ENCODE assay signal across 8 mouse cellular contexts in the genomic region with DNA sequence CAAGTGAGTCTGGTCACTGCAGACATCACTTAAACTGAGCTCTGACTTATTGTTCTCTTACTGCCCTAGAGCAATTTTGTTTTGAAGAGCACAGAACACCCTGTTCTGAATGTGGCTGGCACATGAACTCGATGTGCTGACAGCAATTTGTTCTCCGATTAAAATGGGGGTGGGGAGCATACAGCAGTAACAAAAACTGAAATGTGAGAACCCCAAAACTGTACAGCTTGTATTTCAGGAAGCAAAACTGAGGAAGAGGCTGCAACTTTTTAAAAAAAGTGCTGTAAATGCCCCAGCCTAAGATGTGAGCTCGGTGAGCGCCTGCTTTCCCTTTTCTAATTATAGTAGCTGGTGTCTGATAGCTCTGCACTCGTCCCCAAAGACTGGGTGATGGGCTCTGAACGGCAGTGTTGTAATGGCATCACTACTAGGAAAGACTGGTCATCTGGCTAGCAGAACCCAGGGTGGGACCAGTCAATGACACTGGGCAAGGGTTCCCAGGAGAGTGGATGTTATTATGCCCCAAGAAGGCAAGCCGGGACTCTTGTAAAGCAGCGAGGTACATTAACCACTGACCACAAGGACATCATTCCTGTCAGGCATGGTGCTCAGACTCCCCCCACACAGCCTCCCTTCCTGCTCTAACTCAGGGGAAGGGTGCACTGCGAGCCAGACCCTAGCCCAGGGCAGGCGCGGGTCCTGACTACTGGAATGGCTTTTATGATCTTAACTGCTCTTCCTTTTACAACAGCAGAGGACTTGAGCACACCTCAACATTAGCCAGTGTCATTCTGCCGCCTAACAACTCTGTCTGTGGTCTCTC. TPM values are rescaled to one million over a fixed set of nuclear protein-coding genes. Genes with fewer than 3 reads are reported as not detected.
A peak's percentile ranks its signal among the peaks of the same experiment; 100 is the strongest.
DNase-seq lines count a peak whose midpoint lies in the region; ATAC-seq and TF ChIP-seq lines count a peak whose summit lies in the region.

No protein-coding gene starts in this region.

- H3K27ac ChIP-seq in midbrain, postnatal 0 days (ENCODE audit: low read depth, low read length) = no peak overlapping the region
- H3K27ac ChIP-seq in midbrain, embryonic 13.5 days = no peak overlapping the region
- peak overlapping the region; percentile 71 for H3K27ac ChIP-seq in small intestine, adult 2 months (ENCODE audit: insufficient read depth, low read depth, low read length)

- H3K4me3 ChIP-seq in midbrain, postnatal 0 days (ENCODE audit: low read depth, low read length) = no peak overlapping the region
- H3K4me3 ChIP-seq in midbrain, embryonic 13.5 days (replicated peaks) = no peak overlapping the region
- no peak overlapping the region for H3K4me3 ChIP-seq in small intestine, adult 2 months (ENCODE audit: low read depth, low read length)

- no peaks in the 10 kb centered on the region for H3K4me1 ChIP-seq in midbrain, postnatal 0 days (ENCODE audit: insufficient read depth, low read length)
- H3K4me1 ChIP-seq in midbrain, embryonic 13.5 days (replicated peaks) = 0 out of 2 replicates have a peak, but pooled peaks cover 4% of the 10 kb centered on the region
- H3K4me1 ChIP-seq in small intestine, adult 2 months (ENCODE audit: control insufficient read depth, insufficient read depth, insufficient read length, low read length) = peaks cover 2% of the 10 kb centered on the region; the same call in 1 of the 2 replicates

- H3K9ac ChIP-seq in midbrain, postnatal 0 days (replicated peaks; ENCODE audit: low read length, poor library complexity, severe bottlenecking) = no peak overlapping the region
- no peak overlapping the region for H3K9ac ChIP-seq in midbrain, embryonic 13.5 days (replicated peaks)

- no peak for TF ChIP-seq POLR2A in small intestine, adult 2 months (IDR thresholded peaks at IDR 0.05; ENCODE audit: low read depth, low read length)

- no peaks in the 10 kb centered on the region for H3K27me3 ChIP-seq in midbrain, postnatal 0 days (ENCODE audit: insufficient read depth, low read length)
- no peaks in the 10 kb centered on the region for H3K27me3 ChIP-seq in midbrain, embryonic 13.5 days
- no peaks in the 10 kb centered on the region for H3K27me3 ChIP-seq in small intestine, adult 2 months (ENCODE audit: control insufficient read depth, insufficient read depth, low read length)

- H3K9me3 ChIP-seq in midbrain, postnatal 0 days (ENCODE audit: low read length) = no peaks in the 10 kb centered on the region
- no peaks in the 10 kb centered on the region for H3K9me3 ChIP-seq in midbrain, embryonic 13.5 days

- H3K4me2 ChIP-seq in midbrain, postnatal 0 days (ENCODE audit: low read depth, low read length, poor library complexity, severe bottlenecking) = no peak overlapping the region
- no peak overlapping the region for H3K4me2 ChIP-seq in midbrain, embryonic 13.5 days (replicated peaks)

- H3K36me3 ChIP-seq in midbrain, postnatal 0 days (ENCODE audit: insufficient read depth, low read length) = peaks cover 5% of the 10 kb centered on the region; the same call in 1 of the 2 replicates
- H3K36me3 ChIP-seq in midbrain, embryonic 13.5 days = no peaks in the 10 kb centered on the region
- peaks cover 2% of the 10 kb centered on the region; the same call in 1 of the 2 replicates for H3K36me3 ChIP-seq in small intestine, adult 2 months (ENCODE audit: control insufficient read depth, insufficient read depth, low read length)

- intact Hi-C loops in gastrocnemius, postnatal 36 days (cut with DNase I) = no loop called here

- peak; percentile 17 for DNase-seq in midbrain, postnatal 0 days (ENCODE audit: low spot score)
- DNase-seq in gastrocnemius, postnatal 36 days = peak; percentile 31 to 66
- peak; percentile 19 to 62 for DNase-seq in layer of hippocampus, postnatal 14 days (ENCODE audit: low spot score in 2 of 2)
- DNase-seq in thymus, postnatal 14 days = no peak
- DNase-seq in spleen, postnatal 4 days (ENCODE audit: low spot score in 2 of 2) = no peak
- no peak for DNase-seq in cerebellum, adult 9-11 months

- 74% methylated on average over 12 of the region's 12 CpGs for WGBS in midbrain, postnatal 0 days
- WGBS in midbrain, embryonic 13.5 days = 84% methylated on average over 12 of the region's 12 CpGs
- WGBS in small intestine, adult 2 months = 60% methylated on average over 12 of the region's 12 CpGs

- ATAC-seq in midbrain, postnatal 0 days (ENCODE audit: low FRiP score) = no peak
- no peak for ATAC-seq in midbrain, embryonic 13.5 days

- TF ChIP-seq CTCF in midbrain, postnatal 0 days (IDR thresholded peaks at IDR 0.05) = no peak
- no peak for TF ChIP-seq CTCF in small intestine, adult 2 months (IDR thresholded peaks at IDR 0.05; ENCODE audit: extremely low read depth, insufficient read length, insufficient replicate concordance, low read depth, low read length)

RNA-seq across cellular contexts. Expression of gene Tulp1, which starts 55.4 kb away (rescaled TPM):
- 0.80 and 1.0 TPM in 2 replicates for total RNA-seq in midbrain, postnatal 0 days (2014; rRNA removed)
- 1.1 TPM in 2 replicates for polyA plus RNA-seq in midbrain, postnatal 0 days (2015; fragmentation: Nextera tagmentation; extraction: Ambion mirVana)
- 1.7 and 2.6 TPM in 2 replicates for polyA plus RNA-seq in midbrain, embryonic 13.5 days (2015; fragmentation: Nextera tagmentation; extraction: Ambion mirVana)
- total RNA-seq in gastrocnemius, postnatal 36 days (2021) = not detected
- not detected for total RNA-seq in layer of hippocampus, postnatal 14 days (2021)
- polyA plus RNA-seq in small intestine, adult 2 months (2012; rRNA removed) = 0.34 TPM in 1 of 2 replicates, not detected in the other

Comparison
In these comparisons a context has a peak if more than half of its experiments do, and no peak if none do; other contexts are left out.
1. DNase-seq: peak in midbrain, postnatal 0 days (single experiment), gastrocnemius, postnatal 36 days (2 of 2) and layer of hippocampus, postnatal 14 days (2 of 2); none in thymus, postnatal 14 days (single experiment), spleen, postnatal 4 days (0 of 2) and cerebellum, adult 9-11 months (single experiment).